21 mouse cellular contexts compared by ENCODE assay signal in genomic region chr6:117502346-117502745, GRCm38 (mm10).
DNase-seq lines count a peak whose midpoint lies in the region; ATAC-seq lines count a peak whose summit lies in the region.
"Had no signal": no experiment of that assay in that cellular context is flagged by ENCODE, and none has a peak within 500 bp of the region (broad histone marks: within the 10 kb centered on the region; RNA-seq: fewer than 3 reads in every experiment).

No protein-coding gene starts in this region.

- 0 out of 2 replicates have a peak, but pooled peaks cover 7% of the 10 kb centered on the region for H3K4me1 ChIP-seq in heart, embryonic 10.5 days
- H3K4me1 ChIP-seq in kidney, embryonic 16.5 days (ENCODE audit: insufficient read depth, low read length), result peaks cover 25% of the 10 kb centered on the region
- H3K4me1 ChIP-seq: forebrain, embryonic 13.5 days; heart, embryonic 15.5 days; hindbrain, embryonic 13.5 days had no signal

- 63% methylated on average over 5 of the region's 5 CpGs for WGBS in heart, embryonic 10.5 days
- WGBS in kidney, embryonic 16.5 days, result 24% methylated on average over 5 of the region's 5 CpGs

- no peak for ATAC-seq in kidney, embryonic 16.5 days (ENCODE audit: low FRiP score, low TSS enrichment)
- ATAC-seq: forebrain, embryonic 13.5 days; forebrain, postnatal 0 days; hindbrain, postnatal 0 days had no signal

- no peak overlapping the region for H3K4me3 ChIP-seq in heart, embryonic 10.5 days
- H3K4me3 ChIP-seq in kidney, embryonic 16.5 days (ENCODE audit: low read length), result no peak overlapping the region
- H3K4me3 ChIP-seq: embryonic facial prominence, embryonic 10.5 days; forebrain, embryonic 13.5 days; heart, embryonic 15.5 days; hindbrain, embryonic 13.5 days had no signal

- no peak overlapping the region for H3K27ac ChIP-seq in heart, embryonic 10.5 days
- no peak overlapping the region for H3K27ac ChIP-seq in kidney, embryonic 16.5 days (ENCODE audit: low read length)
- H3K27ac ChIP-seq: embryonic facial prominence, embryonic 10.5 days; forebrain, embryonic 13.5 days; heart, embryonic 15.5 days; hindbrain, embryonic 13.5 days; hindbrain, postnatal 0 days had no signal

- H3K36me3 ChIP-seq in heart, embryonic 10.5 days, result no peaks in the 10 kb centered on the region
- no peaks in the 10 kb centered on the region for H3K36me3 ChIP-seq in kidney, embryonic 16.5 days (ENCODE audit: insufficient read depth, low read length)
- H3K36me3 ChIP-seq: embryonic facial prominence, embryonic 10.5 days; heart, embryonic 15.5 days; hindbrain, embryonic 13.5 days had no signal

- H3K4me2 ChIP-seq in kidney, embryonic 16.5 days (replicated peaks; ENCODE audit: low read depth, low read length), result no peak overlapping the region
- H3K4me2 ChIP-seq: forebrain, embryonic 13.5 days; heart, embryonic 11.5 days; heart, embryonic 15.5 days; hindbrain, embryonic 13.5 days had no signal

- H3K9me3 ChIP-seq in heart, embryonic 10.5 days, result no peaks in the 10 kb centered on the region
- no peaks in the 10 kb centered on the region for H3K9me3 ChIP-seq in kidney, embryonic 16.5 days (ENCODE audit: low read length)
- H3K9me3 ChIP-seq: embryonic facial prominence, embryonic 10.5 days; forebrain, embryonic 13.5 days; heart, embryonic 15.5 days; hindbrain, embryonic 13.5 days had no signal

- peak; percentile 8 for DNase-seq in heart, adult 11 months
- DNase-seq in heart, embryonic 10.5 days (ENCODE audit: low spot score), result no peak
- DNase-seq in kidney, adult 9 months, result peak; percentile 26
- peak; percentile 35 for DNase-seq in kidney, postnatal 14 days
- DNase-seq in cerebellum, adult 11 months, result no peak
- no peak for DNase-seq in gastrocnemius, adult 18-20 months (ENCODE audit: low spot score)
- DNase-seq: adrenal gland, adult 2 months; adrenal gland, postnatal 25 days; cerebellum, adult 2 months; cerebellum, postnatal 10 days; forebrain, postnatal 0 days; gastrocnemius, postnatal 36 days; heart, adult 18-20 months; heart, postnatal 14 days had no signal

- peaks cover 11% of the 10 kb centered on the region for H3K27me3 ChIP-seq in heart, embryonic 10.5 days (ENCODE audit: insufficient read depth, poor library complexity, severe bottlenecking)
- peaks cover 13% of the 10 kb centered on the region for H3K27me3 ChIP-seq in kidney, embryonic 16.5 days (ENCODE audit: insufficient read depth, low read length)
- H3K27me3 ChIP-seq: forebrain, embryonic 13.5 days; heart, embryonic 15.5 days; hindbrain, embryonic 13.5 days had no signal

- no peak overlapping the region for H3K9ac ChIP-seq in kidney, embryonic 16.5 days (replicated peaks; ENCODE audit: low read length)
- H3K9ac ChIP-seq: forebrain, embryonic 13.5 days; forebrain, postnatal 0 days; heart, embryonic 15.5 days; hindbrain, embryonic 13.5 days had no signal

Comparison
In these comparisons a context has a peak if more than half of its experiments do, and no peak if none do; other contexts are left out.
1. DNase-seq: peak in heart, adult 11 months (single experiment), kidney, adult 9 months (single experiment) and kidney, postnatal 14 days (single experiment); none in heart, embryonic 10.5 days (single experiment), cerebellum, adult 11 months (single experiment) and gastrocnemius, adult 18-20 months (single experiment).